Mouse (Mus musculus) stomach, postnatal 0 days (tissue): ENCODE results near the gene Tenm2.

ENCODE experiments used
- CTCF ChIP-seq: IDR thresholded peaks from 2 replicates; pipeline ENCODE4 v1.5.1; 2016; ENCODE audit warnings: antibody characterized with exemption, low read depth, mild to moderate bottlenecking, moderate library complexity
- EP300 ChIP-seq: optimal IDR thresholded peaks from 2 replicates; pipeline ENCODE3; 2016; ENCODE audit warnings: antibody characterized with exemption

- TF ChIP-seq EP300 (no peak), CTCF (no peak)
These were observed 158.7 kb downstream of the Tenm2 start for GRCm38 (mm10) chr11:37076989-37077598.
